Mouse (Mus musculus) forebrain, embryonic 11.5 days (tissue): Measurements from ENCODE around the gene Plcl1. TPM values are rescaled to one million over a fixed set of nuclear protein-coding genes. Genes with fewer than 3 reads are reported as not detected.

ENCODE experiments used
- ATAC-seq: fragments of 200-750 bp; cut with Nextera tagmentation; replicated peaks from 2 replicates; pipeline ENCODE4 v1.8.0; 2017; ENCODE audit warnings: moderate TSS enrichment; ENCODE audit not compliant: low FRiP score
- DNase-seq: peaks from one replicate; pipeline ENCODE4 v3.0.0-alpha.2; 2017; ENCODE audit warnings: low spot score
- H3K27ac ChIP-seq: fragments of 300-500 bp; sonication (generic); 2 replicates; pipeline ENCODE4 v1.5.1; 2014; ENCODE audit warnings: low read depth, low read length
- H3K27me3 ChIP-seq: fragments of 300-500 bp; sonication (generic); 2 replicates; pipeline ENCODE4 v1.6.1; 2014; ENCODE audit warnings: mild to moderate bottlenecking, low read length, mixed read lengths; ENCODE audit not compliant: control insufficient read depth, insufficient read depth
- H3K36me3 ChIP-seq: fragments of 300-500 bp; sonication (generic); 2 replicates; pipeline ENCODE4 v1.6.1; 2014; ENCODE audit warnings: mild to moderate bottlenecking, low read length, moderate library complexity, mixed read lengths; ENCODE audit not compliant: control insufficient read depth, insufficient read depth
- H3K4me1 ChIP-seq: fragments of 300-500 bp; sonication (generic); replicated peaks from 2 replicates; pipeline ENCODE4 v1.6.1; 2014; ENCODE audit warnings: low read length, mixed read lengths; ENCODE audit not compliant: control insufficient read depth, insufficient read depth
- H3K4me2 ChIP-seq: fragments of 300-500 bp; sonication (generic); 2 replicates; pipeline ENCODE4 v1.6.1; 2014; ENCODE audit warnings: low read depth, mild to moderate bottlenecking, low read length, moderate library complexity, mixed read lengths; ENCODE audit not compliant: severe bottlenecking
- H3K4me3 ChIP-seq: fragments of 300-500 bp; sonication (generic); 2 replicates; pipeline ENCODE4 v1.5.1; 2014; ENCODE audit warnings: low read depth, low read length
- H3K9ac ChIP-seq: fragments of 300-500 bp; sonication (generic); 2 replicates; pipeline ENCODE4 v1.6.1; 2014; ENCODE audit warnings: low read length
- H3K9me3 ChIP-seq: fragments of 300-500 bp; sonication (generic); 2 replicates; pipeline ENCODE4 v1.6.1; 2016; ENCODE audit warnings: low read length, mixed read lengths; ENCODE audit not compliant: control insufficient read depth
- WGBS: fragments of 180-500 bp; shearing (Covaris S2); extraction: QIAGEN DNeasy Blood & Tissue Kit; methylation state at CpG from one replicate; pipeline ENCODE4 v1.1.7; 2014; 5-methylcytosine and 5-hydroxymethylcytosine counted together
- polyA plus RNA-seq: library from polyadenylated mRNA; unstranded; fragments of >200 nt; fragmentation: Nextera tagmentation; extraction: Ambion mirVana; gene quantifications from 2 replicates; pipeline ENCODE4 v1.2.1, GENCODE M21; 2014

Gene Plcl1
- polyA plus RNA-seq, 1 experiment from 2014 or later, result 2.2 TPM

DNA sequence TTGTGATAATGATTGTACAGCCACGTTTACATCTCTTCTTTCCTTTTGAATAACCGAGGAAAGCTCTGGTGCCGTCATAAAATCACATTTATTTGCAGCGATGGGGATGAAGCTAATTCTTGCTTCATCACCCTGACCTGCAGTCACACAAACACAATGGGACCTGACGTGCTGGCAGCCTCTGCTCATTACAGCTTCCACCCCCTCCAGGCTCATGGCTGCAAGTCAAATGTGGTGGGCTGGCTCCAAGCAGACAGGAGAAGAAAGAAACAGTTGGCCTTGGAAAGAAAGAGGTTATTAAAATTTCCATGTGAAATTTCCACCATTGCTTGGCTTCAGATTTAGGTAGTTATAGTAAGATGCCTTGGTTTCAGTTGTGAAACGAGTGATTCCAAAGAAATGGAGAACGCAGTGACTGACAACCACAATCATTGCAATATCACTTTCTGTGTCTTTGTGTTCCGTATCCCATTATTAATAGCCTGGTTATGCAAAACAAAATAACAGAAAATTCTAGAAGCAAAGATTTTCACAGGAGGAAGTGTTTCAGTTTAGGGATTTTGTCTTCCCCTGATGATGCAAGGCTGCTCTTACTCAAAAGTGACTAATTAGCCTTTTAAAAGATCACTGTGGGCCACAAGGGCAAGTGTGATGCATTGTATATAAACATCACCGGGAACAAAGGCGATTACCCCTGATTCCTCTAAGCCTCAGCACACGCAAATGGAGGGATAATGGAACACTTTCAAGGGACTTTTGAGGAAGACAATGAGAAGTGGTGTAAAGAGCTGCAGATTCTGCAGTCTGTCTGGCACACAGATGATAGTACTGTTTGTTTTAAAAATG is 260.3 kb downstream of the Plcl1 start:
- H3K9ac ChIP-seq, result no peak overlapping the region
- H3K4me1 ChIP-seq, result peaks cover 8% of the 10 kb centered on the region; the same call in 1 of the 2 replicates
- no peaks in the 10 kb centered on the region for H3K36me3 ChIP-seq
- no peaks in the 10 kb centered on the region for H3K27me3 ChIP-seq
- no peaks in the 10 kb centered on the region for H3K9me3 ChIP-seq
- ATAC-seq, result peak; percentile 82
- WGBS, result 15% methylated on average over 11 of the region's 11 CpGs
- no peak overlapping the region for H3K4me3 ChIP-seq
- H3K4me2 ChIP-seq, result peak overlapping the region; percentile 15; the same call in 1 of the 2 replicates
- peak; percentile 62 for DNase-seq
- peak overlapping the region; percentile 54; the same call in 1 of the 2 replicates for H3K27ac ChIP-seq

GRCm38 (mm10) chr1:55666798-55667197 is 261.1 kb downstream of the Plcl1 start:
- no peaks in the 10 kb centered on the region for H3K27me3 ChIP-seq
- peaks cover 8% of the 10 kb centered on the region; the same call in 1 of the 2 replicates for H3K4me1 ChIP-seq
- ATAC-seq (0 out of 2 replicates have a peak, but pooled peaks have one; percentile 37), DNase-seq (no peak)
- H3K36me3 ChIP-seq, result no peaks in the 10 kb centered on the region
- H3K9ac ChIP-seq, result no peak overlapping the region
- H3K4me3 ChIP-seq, result no peak overlapping the region
- WGBS, result 32% methylated on average over 5 of the region's 5 CpGs
- H3K27ac ChIP-seq, result peak overlapping the region; percentile 54; the same call in 1 of the 2 replicates
- no peak overlapping the region for H3K4me2 ChIP-seq
- H3K9me3 ChIP-seq, result no peaks in the 10 kb centered on the region

GRCm38 (mm10) chr1:55668622-55669237 is 263.0 kb downstream of the Plcl1 start:
- ATAC-seq (no peak), DNase-seq (no peak)
- H3K27ac ChIP-seq, result no peak overlapping the region
- H3K4me3 ChIP-seq, result no peak overlapping the region
- peaks cover 8% of the 10 kb centered on the region; the same call in 1 of the 2 replicates for H3K4me1 ChIP-seq
- no peaks in the 10 kb centered on the region for H3K27me3 ChIP-seq
- H3K4me2 ChIP-seq, result no peak overlapping the region
- H3K36me3 ChIP-seq, result no peaks in the 10 kb centered on the region
- 46% methylated on average over 4 of the region's 4 CpGs for WGBS
- no peak overlapping the region for H3K9ac ChIP-seq
- H3K9me3 ChIP-seq, result no peaks in the 10 kb centered on the region

DNA sequence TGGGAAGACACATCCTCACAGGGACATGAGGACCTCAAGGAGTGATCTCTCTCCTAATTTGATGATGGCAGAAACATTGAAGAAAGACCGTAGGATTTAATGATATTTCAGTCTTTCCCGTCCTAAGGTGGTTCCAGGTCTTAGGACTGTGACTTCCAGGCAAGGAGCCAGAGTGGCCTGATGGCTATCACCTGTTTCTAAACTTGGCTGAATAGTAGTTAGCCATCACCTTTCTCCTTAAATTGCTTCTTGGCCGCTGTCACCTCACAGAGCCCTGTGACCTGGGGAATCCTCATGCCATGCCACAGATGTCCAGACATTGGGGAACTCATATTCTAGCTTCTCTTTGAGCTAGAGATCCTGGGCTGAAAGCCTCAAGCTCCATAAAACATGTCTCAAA is 277.0 kb downstream of the Plcl1 start:
- ATAC-seq, result no peak
- 94% methylated on average over 3 of the region's 3 CpGs for WGBS

DNA sequence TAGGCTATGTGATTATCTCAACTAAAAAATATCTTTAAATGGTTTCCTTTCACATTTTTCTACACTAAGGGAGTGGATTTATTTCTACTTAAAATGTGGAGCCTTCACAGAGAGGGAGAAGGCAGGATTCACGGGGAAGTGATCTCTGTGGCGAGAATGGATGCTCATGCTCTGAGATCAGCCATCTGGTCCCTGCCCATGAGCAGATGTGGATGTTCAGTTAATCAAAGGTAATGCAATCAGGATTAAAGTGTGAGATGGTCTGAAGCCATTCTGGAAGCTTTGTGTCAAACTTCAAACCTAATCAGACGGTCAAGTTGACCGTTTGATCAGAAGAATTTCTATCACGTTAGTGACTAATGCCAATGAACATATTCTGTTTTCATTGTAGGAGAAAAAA is 280.5 kb downstream of the Plcl1 start:
- WGBS, result 79% methylated on average over 5 of the region's 5 CpGs
- no peak for ATAC-seq

More for the DNA sequence above, 277.0 kb downstream of the Plcl1 start:
- Histone ChIP-seq H3K27me3 (no peaks in the 10 kb centered on the region), H3K9ac (no peak overlapping the region), H3K27ac (no peak overlapping the region), H3K4me1 (no peaks in the 10 kb centered on the region), H3K36me3 (no peaks in the 10 kb centered on the region), H3K4me2 (no peak overlapping the region), H3K9me3 (no peaks in the 10 kb centered on the region), H3K4me3 (no peak overlapping the region)
- DNase-seq, result no peak

GRCm38 (mm10) chr1:55693636-55694220 is 288.0 kb downstream of the Plcl1 start:
- Histone ChIP-seq H3K36me3 (no peaks in the 10 kb centered on the region), H3K9me3 (no peaks in the 10 kb centered on the region), H3K4me2 (no peak overlapping the region), H3K4me1 (no peaks in the 10 kb centered on the region), H3K27ac (no peak overlapping the region), H3K4me3 (no peak overlapping the region), H3K27me3 (no peaks in the 10 kb centered on the region), H3K9ac (no peak overlapping the region)
- 82% methylated on average over 10 of the region's 10 CpGs for WGBS
- no peak for ATAC-seq
- no peak for DNase-seq

More for the DNA sequence above, 280.5 kb downstream of the Plcl1 start:
- H3K4me3 ChIP-seq, result no peak overlapping the region
- H3K27ac ChIP-seq, result no peak overlapping the region
- no peak overlapping the region for H3K9ac ChIP-seq
- no peak for DNase-seq
- no peaks in the 10 kb centered on the region for H3K36me3 ChIP-seq
- H3K4me2 ChIP-seq, result no peak overlapping the region
- H3K4me1 ChIP-seq, result no peaks in the 10 kb centered on the region
- H3K9me3 ChIP-seq, result no peaks in the 10 kb centered on the region
- H3K27me3 ChIP-seq, result no peaks in the 10 kb centered on the region

GRCm38 (mm10) chr1:55696206-55696605 is 290.5 kb downstream of the Plcl1 start:
- WGBS, result 93% methylated on average over 5 of the region's 5 CpGs
- Histone ChIP-seq H3K9me3 (no peaks in the 10 kb centered on the region), H3K27ac (no peak overlapping the region)

DNA sequence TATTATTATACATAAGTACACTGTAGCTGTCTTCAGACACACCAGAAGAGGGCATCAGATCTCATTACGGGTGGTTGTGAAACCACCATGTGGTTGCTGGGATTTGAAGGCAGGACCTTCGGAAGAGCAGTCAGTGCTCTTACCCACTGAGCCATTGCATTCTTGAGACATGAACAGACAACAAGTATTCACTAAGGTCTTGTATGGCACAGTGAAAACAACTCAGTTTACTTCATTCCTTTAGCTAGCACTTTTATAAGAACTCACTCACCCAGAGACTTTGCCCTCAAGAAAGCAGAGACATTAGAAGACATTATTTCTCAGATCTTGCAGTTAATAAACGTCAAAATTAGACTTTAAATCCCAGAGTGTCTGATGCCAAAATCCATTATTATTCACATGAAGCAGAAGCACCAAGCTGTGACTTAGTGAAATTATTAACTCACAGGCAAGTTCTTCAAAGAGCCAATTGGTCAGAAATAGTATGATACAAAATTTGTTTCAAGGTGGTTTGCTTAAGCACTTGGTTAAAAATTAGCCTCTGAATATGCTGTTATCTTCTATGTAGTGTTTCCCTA is 293.8 kb downstream of the Plcl1 start:
- no peak overlapping the region for H3K4me3 ChIP-seq
- H3K27ac ChIP-seq, result no peak overlapping the region
- no peaks in the 10 kb centered on the region for H3K9me3 ChIP-seq
- peaks cover 7% of the 10 kb centered on the region; the same call in 1 of the 2 replicates for H3K4me1 ChIP-seq
- no peak overlapping the region for H3K9ac ChIP-seq
- H3K27me3 ChIP-seq, result no peaks in the 10 kb centered on the region
- H3K4me2 ChIP-seq, result no peak overlapping the region
- WGBS, result 79% methylated on average over 3 of the region's 3 CpGs
- no peaks in the 10 kb centered on the region for H3K36me3 ChIP-seq
- DNase-seq (no peak), ATAC-seq (no peak)

More at GRCm38 (mm10) chr1:55696206-55696605, 290.5 kb downstream of the Plcl1 start:
- no peak overlapping the region for H3K4me3 ChIP-seq
- no peak overlapping the region for H3K4me2 ChIP-seq
- H3K27me3 ChIP-seq, result no peaks in the 10 kb centered on the region
- H3K9ac ChIP-seq, result no peak overlapping the region
- H3K36me3 ChIP-seq, result no peaks in the 10 kb centered on the region
- ATAC-seq (no peak), DNase-seq (no peak)
- H3K4me1 ChIP-seq, result no peaks in the 10 kb centered on the region
